Mouse (Mus musculus) heart, postnatal 4 days (tissue): ENCODE measurements around the gene Foxf1. TPM values are rescaled to one million over a fixed set of nuclear protein-coding genes. Genes with fewer than 3 reads are reported as not detected.

Experiments
- DNase-seq: peaks from one replicate; pipeline ENCODE4 v3.0.0; 2021
- total RNA-seq, 2 experiments: library from RNA; stranded (reverse); gene quantifications; 2 replicates each; pipeline ENCODE4 v1.2.3; 2021

Gene Foxf1
- under 1 TPM; 0.43 to 0.50 TPM for total RNA-seq

DNA sequence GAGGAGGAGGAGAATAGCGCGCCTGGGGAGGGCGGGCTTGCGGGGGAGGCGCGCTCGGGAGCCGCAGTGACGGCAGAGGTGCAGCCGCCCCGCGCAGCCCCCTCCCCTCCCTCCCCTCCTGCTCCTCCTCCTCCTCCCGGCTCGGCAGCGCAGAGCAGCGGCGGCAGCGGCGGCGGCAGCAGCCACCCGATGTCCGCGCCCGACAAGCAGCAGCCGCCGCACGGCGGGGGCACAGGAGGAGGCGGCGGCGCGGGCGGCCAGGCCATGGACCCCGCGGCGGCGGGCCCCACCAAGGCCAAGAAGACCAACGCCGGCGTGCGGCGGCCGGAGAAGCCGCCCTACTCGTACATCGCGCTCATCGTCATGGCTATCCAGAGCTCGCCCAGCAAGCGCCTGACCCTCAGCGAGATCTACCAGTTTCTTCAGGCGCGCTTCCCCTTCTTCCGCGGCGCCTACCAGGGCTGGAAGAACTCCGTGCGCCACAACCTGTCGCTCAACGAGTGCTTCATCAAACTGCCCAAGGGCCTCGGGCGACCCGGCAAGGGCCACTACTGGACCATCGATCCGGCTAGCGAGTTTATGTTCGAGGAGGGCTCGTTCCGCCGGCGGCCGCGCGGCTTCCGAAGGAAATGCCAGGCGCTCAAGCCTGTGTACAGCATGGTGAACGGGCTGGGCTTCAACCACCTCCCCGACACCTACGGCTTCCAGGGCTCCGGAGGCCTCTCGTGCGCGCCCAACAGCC lies at the start of gene Foxf1:
Foxf1 (plus strand) TSS at position 177 of the 742 bp plus-strand sequence.
- DNase-seq: peak; percentile 26

DNA sequence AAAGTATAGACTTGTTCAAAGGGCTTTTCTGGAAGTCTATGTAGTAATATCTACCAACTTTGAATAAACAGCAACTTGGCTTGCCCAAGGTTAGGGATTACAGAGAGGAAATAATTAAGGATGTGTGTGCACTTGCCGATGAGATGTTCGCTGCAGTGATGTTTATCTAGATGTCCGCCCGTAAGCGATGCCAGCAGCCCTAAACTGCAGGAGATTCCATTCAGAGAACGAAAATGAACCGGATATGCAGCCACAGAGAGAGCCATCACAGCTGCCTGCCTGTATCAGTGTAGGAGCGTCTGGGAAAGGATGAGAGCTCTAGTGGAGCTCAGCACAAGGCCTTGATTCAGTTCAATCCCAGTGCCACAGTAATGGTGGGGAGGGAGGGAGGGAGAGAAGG lies 48.6 kb upstream of the Foxf1 start:
- no peak for DNase-seq

GRCm38 (mm10) chr8:121043719-121044440 lies 40.3 kb upstream of the Foxf1 start:
- no peak for DNase-seq

GRCm38 (mm10) chr8:121047441-121047840 lies 36.7 kb upstream of the Foxf1 start:
- DNase-seq: peak; percentile 18

DNA sequence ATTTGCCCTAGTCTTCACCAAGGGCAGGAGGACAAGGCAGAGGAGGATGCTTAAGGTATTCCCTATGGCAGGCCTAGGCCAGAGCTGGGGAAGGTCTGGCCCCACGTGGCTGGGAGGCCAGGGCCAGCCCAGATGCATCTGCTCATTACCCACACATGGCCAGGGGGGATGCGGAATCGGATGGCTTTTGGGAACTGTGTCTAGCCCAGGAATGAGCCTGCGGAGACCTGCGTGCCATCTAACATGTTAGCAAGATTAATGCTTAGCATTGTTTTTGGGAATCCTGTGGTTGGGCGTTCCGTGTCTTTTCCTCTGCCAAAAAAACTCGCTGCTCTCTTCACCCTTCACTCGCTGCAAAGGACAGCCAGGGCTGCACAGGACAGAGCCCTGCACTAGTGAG lies 26.1 kb upstream of the Foxf1 start:
- no peak for DNase-seq

GRCm38 (mm10) chr8:121059098-121059497 lies 25.1 kb upstream of the Foxf1 start:
- no peak for DNase-seq

- DNase-seq: no peak
Measured at GRCm38 (mm10) chr8:121062521-121062920, 21.7 kb upstream of the Foxf1 start.

DNA sequence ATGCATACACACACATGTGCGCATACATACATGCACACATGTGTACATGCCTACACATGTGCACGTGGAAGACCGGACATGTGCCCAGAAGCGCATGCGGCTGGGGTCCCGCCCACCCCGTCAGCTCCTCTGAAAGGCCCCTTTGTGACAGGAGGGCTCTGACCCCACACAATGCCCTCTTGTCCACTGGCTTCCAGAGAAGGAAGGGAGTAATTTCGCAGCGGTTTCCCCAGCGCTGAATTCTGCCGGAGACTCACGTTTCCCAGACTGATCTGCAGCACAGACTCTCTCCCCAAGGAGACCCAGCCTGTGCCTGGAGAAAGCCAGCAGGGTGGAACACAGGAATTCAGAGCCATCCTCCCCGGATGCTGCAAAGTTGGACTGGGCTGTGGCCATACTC lies 20.5 kb upstream of the Foxf1 start:
- DNase-seq: no peak

GRCm38 (mm10) chr8:121071454-121071853 lies 12.7 kb upstream of the Foxf1 start:
- no peak for DNase-seq

- DNase-seq: no peak
Measured at GRCm38 (mm10) chr8:121072406-121073130, 11.6 kb upstream of the Foxf1 start.

- DNase-seq: no peak
Measured at GRCm38 (mm10) chr8:121073174-121074107, 10.7 kb upstream of the Foxf1 start.

GRCm38 (mm10) chr8:121074108-121074847 lies 9.9 kb upstream of the Foxf1 start:
- no peak for DNase-seq

DNA sequence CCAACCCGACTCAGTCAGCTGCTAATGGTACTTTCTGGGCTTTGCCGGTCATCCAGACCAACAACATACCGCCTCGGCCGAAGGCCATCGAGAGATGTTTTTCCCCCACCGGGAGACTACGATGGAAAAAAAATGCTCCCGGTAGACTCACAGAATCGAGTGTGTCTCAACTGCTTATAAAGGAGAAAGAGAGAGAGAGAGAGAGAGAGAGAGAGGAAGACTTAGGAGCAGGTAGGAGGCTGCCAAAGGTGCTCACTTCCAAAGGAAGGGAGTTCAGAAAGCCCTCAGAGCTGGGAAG lies 9.4 kb upstream of the Foxf1 start:
- no peak for DNase-seq

- no peak for DNase-seq
Measured at GRCm38 (mm10) chr8:121075936-121076335, 8.2 kb upstream of the Foxf1 start.

- DNase-seq: no peak
Measured at GRCm38 (mm10) chr8:121076555-121076954, 7.6 kb upstream of the Foxf1 start.

- no peak for DNase-seq
Measured at GRCm38 (mm10) chr8:121078721-121079120, 5.5 kb upstream of the Foxf1 start.

DNA sequence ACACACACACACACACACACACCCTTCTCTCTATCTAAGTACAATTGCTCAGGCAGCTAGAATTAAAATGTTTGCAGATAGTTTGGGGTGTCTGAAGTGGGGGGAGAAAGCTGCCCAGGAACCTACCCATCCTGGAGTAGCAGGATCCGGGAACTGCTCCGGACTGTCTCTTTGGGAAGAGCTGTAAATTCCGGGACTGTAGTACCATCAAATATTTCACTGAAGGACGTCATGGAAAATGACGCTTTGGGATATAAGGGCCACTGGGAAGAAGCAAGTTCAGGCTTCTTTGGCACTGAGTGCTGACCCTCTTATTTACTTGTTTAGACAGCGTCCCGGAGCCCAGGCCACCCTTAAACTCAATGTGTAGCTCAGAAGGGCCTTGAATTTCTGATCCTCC lies 5.0 kb upstream of the Foxf1 start:
- DNase-seq: no peak

GRCm38 (mm10) chr8:121079944-121080343 lies 4.2 kb upstream of the Foxf1 start:
- no peak for DNase-seq

DNA sequence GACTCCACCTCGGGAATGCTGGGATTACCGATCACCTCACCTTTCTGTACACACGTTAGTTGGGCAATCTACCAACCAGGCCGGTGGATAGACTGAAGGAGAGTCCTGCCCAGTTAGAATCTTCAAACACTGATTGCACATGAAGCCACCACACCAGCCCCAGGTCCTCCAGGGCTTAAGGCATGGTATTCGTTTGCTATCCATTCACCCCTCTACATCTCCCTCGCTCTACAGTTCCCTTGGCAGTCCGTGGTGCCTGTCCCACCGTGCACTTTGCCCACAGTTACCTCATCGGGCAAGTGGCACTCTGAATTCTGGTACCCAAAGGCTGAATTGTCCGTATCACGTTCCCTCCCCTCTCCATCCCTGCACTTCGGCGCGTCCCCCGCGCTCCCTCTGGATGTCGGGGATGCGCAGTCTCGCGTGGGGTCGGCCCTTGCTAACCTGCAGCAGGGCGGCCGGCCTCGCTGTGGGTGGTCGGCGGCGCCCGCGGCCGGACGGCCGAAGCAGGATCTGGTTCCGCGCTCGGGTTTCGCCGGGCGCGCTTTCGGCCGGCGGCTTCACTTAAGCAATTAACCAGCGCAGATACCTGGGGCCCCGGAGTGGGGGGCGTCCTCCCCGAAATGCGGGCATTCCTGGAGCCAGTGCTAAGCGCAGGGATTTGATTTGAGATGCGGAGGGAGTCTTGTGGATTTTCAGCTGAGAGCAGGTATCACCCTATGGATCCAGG lies 3.7 kb upstream of the Foxf1 start:
- DNase-seq: no peak

DNA sequence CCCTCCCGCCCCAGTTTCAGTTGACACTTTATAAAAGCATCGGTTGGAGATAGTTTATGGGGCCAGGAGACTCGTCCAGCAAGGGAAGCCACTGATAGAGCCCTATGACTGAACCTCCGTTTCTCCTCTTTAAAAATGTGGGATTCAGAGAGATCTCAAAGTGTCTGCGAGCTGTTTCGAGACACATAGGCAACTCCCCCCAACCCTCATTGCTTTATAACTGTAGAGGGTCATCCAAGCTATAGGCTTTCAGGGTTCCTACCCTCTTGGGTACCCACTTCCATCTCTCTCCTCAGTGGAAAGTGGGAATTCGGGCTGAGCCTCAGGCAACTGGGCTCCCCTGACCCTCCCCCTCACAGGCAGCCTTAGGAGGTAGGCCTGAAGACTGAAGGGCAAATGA lies 2.8 kb upstream of the Foxf1 start:
- no peak for DNase-seq
